Mouse (Mus musculus): Measurements from ENCODE around the gene Rassf1. TPM values are rescaled to one million over a fixed set of nuclear protein-coding genes. Genes with fewer than 3 reads are reported as not detected.

Gene Rassf1
- polyA plus RNA-seq, 3 experiments from 2014 or later: 77.8 to 84.6 (median 82.3) TPM

DNA sequence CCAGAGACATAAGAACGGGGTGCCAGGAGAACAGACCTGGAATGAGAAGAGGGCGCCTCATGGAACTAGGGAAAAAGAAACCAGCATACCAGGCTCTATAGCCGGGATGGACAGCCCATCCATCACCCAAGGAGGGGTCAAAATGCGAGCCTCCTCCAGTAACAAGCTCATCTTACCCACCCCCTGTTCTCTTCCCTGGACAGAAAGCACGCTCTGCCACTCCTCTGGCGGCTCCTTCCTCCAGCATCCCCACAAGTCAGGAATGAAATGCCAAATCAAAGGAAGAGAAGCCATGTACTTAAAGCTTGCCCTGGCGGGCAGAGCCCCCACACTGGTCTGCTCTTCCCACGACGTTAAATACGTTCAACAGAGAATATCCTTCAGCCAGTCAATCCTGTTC is 10.3 kb upstream of the Rassf1 start:
- ATAC-seq: no peak

GRCm38 (mm10) chr9:107541474-107542351 is 9.6 kb upstream of the Rassf1 start, which contains the start of the genes Cyb561d2 and Nprl2:
Cyb561d2 (minus strand) TSS chr9:107542193.
Nprl2 (plus strand) TSS chr9:107542226.
- peak; percentile 87 for ATAC-seq

DNA sequence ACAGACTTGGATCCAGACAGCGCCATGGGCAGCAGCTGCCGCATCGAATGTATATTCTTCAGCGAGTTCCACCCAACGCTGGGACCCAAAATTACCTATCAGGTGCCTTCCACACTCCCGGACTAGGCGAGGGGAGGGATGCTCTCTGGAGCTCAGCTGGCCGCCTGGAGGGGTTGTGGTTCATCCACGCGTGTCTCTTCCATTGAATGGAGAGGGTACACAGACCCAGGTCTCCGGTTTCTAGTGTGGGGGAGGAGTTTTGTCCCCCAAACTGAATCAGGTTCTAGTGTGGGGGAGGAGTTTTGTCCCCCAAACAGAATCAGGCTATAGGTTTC is 9.0 kb upstream of the Rassf1 start:
- ATAC-seq: no peak

GRCm38 (mm10) chr9:107542721-107543120 is 8.6 kb upstream of the Rassf1 start:
- no peak for ATAC-seq

DNA sequence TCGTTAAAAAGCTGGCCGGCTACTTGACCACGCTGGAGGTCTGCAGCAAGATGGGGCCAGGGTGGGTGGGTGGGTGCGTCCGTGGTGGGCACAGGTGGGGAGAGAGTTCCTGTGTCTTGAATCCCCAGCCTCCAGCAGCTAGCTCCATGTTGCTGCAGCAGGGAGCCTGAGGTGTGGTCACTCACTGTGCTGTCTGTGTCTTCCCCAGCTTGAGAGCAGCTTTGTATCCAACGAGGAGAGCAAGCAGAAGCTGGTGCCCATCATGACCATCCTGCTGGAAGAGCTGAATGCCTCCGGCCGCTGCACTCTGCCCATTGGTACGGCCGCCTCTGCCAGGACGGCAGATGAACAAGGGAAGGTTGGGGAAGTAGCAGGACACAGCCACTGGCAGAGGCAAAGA is 8.1 kb upstream of the Rassf1 start:
- no peak for ATAC-seq

GRCm38 (mm10) chr9:107544196-107544700 is 7.1 kb upstream of the Rassf1 start:
- ATAC-seq: no peak

DNA sequence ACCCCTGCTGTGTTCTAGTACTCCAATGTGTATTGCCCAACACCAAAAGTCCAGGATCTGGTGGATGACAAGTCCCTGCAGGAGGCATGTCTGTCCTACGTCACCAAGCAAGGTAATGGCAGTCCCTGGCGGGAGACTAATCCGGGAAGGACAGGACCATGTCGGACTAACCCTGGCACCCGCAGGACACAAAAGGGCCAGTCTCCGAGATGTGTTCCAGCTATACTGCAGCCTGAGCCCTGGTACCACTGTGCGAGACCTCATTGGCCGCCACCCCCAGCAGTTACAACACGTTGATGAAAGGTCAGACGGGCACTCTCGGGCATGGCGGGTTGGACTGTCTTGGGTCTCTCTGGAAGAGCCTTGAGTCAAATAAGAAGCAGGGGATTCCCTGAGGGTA is 6.6 kb upstream of the Rassf1 start:
- no peak for ATAC-seq

DNA sequence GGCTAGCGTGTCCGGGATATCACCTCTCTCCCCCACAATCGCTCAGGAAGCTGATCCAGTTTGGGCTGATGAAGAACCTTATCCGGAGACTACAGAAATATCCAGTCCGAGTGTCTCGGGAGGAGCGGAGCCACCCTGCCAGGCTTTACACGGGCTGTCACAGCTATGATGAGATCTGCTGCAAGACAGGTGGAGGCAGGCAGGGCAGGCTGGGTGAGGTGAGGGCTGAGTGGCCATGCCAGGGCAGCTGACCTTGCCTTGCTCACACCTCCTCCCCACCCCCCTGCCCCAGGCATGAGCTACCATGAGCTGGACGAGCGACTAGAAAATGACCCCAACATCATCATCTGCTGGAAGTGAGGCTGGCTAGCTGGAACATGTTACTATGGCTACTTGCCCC is 6.2 kb upstream of the Rassf1 start:
- ATAC-seq: no peak

DNA sequence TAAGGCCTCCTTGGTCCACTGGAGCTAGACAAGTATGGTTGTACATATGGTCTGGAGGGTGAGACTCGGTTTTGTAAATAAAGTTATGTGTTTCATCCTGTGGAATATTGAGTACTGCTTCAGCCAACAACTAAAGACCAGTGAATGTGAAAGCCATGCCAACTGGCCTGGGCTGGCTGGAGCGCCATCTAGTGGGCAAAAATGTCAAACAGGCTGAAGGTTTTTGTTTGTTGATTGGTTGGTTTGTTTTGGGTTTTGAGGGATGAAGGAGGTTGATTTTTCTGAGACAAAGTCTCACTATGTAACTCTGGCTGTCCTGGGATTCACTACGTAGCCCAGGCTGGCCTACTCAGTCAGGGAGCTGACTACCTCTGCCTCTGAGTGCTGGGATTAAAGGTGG is 5.8 kb upstream of the Rassf1 start:
- no peak for ATAC-seq

- ATAC-seq: peak; percentile 33
Measured at GRCm38 (mm10) chr9:107547026-107547425, 4.3 kb upstream of the Rassf1 start, which contains the start of gene Zmynd10. Zmynd10 (plus strand) TSS chr9:107547298.

GRCm38 (mm10) chr9:107547957-107548356 is 3.4 kb upstream of the Rassf1 start:
- no peak for ATAC-seq

GRCm38 (mm10) chr9:107548820-107549219 is 2.5 kb upstream of the Rassf1 start:
- no peak for ATAC-seq

GRCm38 (mm10) chr9:107549297-107550074 is 1.9 kb upstream of the Rassf1 start:
- no peak for ATAC-seq

DNA sequence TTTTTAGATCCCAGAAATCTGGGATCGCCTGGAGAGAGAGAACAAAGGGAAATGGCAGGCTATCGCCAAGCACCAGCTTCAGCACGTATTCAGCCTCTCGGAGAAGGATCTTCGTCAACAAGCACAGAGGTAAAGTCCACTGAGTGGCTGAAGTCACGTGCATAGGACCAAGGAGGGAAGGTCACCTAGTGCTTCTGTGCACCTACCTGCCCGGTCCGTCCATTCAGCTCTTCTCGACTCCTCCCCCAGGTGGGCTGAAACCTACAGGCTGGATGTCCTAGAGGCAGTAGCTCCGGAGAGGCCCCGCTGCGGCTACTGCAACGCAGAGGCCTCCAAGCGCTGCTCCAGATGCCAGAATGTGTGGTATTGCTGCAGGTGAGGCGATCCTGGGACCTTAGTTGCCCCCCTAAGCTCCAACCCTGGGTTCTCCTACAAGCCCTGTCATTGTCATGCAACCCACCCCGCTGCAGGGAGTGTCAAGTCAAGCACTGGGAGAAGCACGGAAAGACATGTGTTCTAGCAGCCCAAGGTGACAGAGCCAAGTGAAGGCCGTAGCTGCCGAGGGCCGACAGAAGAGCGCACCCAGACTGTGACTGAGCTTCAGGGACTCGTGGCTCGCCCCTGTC is 751 bp upstream of the Rassf1 start:
- no peak for ATAC-seq

DNA sequence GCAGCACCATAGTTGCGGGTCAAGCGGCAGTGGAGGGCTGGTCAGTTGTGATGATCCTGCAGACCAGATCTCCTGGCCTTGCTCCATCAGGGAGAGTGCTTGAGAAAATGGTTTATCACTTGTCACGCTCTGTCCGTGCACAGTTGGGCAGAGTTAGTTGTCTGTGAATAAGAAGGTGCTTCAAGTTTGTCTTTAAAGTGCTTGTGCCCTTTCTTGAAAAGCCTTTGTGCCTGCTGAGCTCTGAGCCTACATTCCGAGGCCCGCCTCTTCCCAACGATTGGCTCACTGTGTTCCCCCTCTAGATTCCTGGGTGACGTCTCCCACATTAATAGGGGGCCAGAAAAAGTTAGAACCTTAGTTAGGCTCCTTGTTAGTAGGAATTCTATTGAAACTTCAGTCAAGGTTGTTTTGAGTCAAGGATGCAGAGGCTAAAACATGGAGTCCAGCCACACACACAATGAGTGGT is 568 bp downstream of the Rassf1 start:
- ATAC-seq: no peak

- no peak for ATAC-seq
Measured at GRCm38 (mm10) chr9:107552690-107553393, 1.5 kb downstream of the Rassf1 start.

GRCm38 (mm10) chr9:107553541-107554318 is 2.4 kb downstream of the Rassf1 start:
- ATAC-seq: no peak

GRCm38 (mm10) chr9:107554319-107554825 is 3.0 kb downstream of the Rassf1 start:
- peak; percentile 74 for ATAC-seq

- no peak for ATAC-seq
Measured at GRCm38 (mm10) chr9:107555031-107555457, 3.7 kb downstream of the Rassf1 start.

GRCm38 (mm10) chr9:107555701-107556100 is 4.3 kb downstream of the Rassf1 start:
- ATAC-seq: no peak

DNA sequence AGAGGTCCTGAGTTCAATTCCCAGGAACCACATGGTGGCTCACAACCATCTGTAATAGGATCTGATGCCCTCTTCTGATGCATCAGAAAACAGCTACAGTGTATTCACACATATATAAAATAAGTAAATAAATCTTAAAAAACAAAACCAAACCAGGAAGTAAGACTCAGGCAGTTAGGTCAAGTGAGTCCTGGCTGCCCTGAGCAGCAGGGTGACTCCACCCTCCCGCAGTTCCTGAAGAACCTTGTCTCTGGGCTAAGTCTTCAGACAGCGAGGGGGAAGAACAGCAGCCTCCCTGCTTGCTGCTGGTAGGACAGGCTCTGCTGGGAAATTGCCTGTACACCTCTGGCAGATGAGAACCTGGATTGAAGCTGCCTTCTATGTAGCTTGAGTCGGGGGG is 5.0 kb downstream of the Rassf1 start:
- ATAC-seq: no peak
